Mouse (Mus musculus) cerebellum, adult 11-12 months (tissue): ENCODE results near the gene Bcas2.
"Not testable (repeated sequence)": the region's sequence is repeated elsewhere in the genome, so short reads cannot be mapped to it uniquely, and the experiment has no call there.

ENCODE experiments used
- DNase-seq: peaks from one replicate; pipeline ENCODE4 v3.0.0; 2022

Bcas2 gene

GRCm38 (mm10) chr3:103169771-103170170, 1.7 kb upstream of the Bcas2 start:
- DNase-seq, result peak; percentile 43

- DNase-seq, result no peak
Measured at GRCm38 (mm10) chr3:103172615-103173014, 1.2 kb downstream of the Bcas2 start.

GRCm38 (mm10) chr3:103176740-103177139, 5.3 kb downstream of the Bcas2 start:
- DNase-seq, result no peak

GRCm38 (mm10) chr3:103179527-103179926, 8.1 kb downstream of the Bcas2 start:
- DNase-seq, result no peak

- no peak for DNase-seq
Measured at GRCm38 (mm10) chr3:103181171-103181570, 9.7 kb downstream of the Bcas2 start.

- no peak for DNase-seq
Measured at GRCm38 (mm10) chr3:103182821-103183220, 11.4 kb downstream of the Bcas2 start.

- not testable (repeated sequence) for DNase-seq
Measured at GRCm38 (mm10) chr3:103184467-103184866, 13.0 kb downstream of the Bcas2 start.

- DNase-seq, result no peak
Measured at GRCm38 (mm10) chr3:103188451-103188850, 17.0 kb downstream of the Bcas2 start.

- DNase-seq, result no peak
Measured at GRCm38 (mm10) chr3:103188856-103189255, 17.4 kb downstream of the Bcas2 start.

GRCm38 (mm10) chr3:103192161-103192560, 20.7 kb downstream of the Bcas2 start:
- DNase-seq, result no peak

GRCm38 (mm10) chr3:103193186-103193585, 21.7 kb downstream of the Bcas2 start:
- DNase-seq, result no peak

- no peak for DNase-seq
Measured at GRCm38 (mm10) chr3:103196320-103196823, 24.9 kb downstream of the Bcas2 start.

- DNase-seq, result no peak
Measured at GRCm38 (mm10) chr3:103199386-103199785, 27.9 kb downstream of the Bcas2 start.

GRCm38 (mm10) chr3:103201105-103201504, 29.6 kb downstream of the Bcas2 start:
- DNase-seq, result not testable (repeated sequence)

GRCm38 (mm10) chr3:103203554-103203953, 32.1 kb downstream of the Bcas2 start:
- no peak for DNase-seq

GRCm38 (mm10) chr3:103204445-103204844, 33.0 kb downstream of the Bcas2 start:
- DNase-seq, result no peak

- DNase-seq, result no peak
Measured at GRCm38 (mm10) chr3:103206393-103206792, 34.9 kb downstream of the Bcas2 start.

GRCm38 (mm10) chr3:103207749-103208148, 36.3 kb downstream of the Bcas2 start:
- DNase-seq, result no peak

GRCm38 (mm10) chr3:103208237-103208636, 36.8 kb downstream of the Bcas2 start:
- DNase-seq, result no peak

GRCm38 (mm10) chr3:103211101-103211500, 39.6 kb downstream of the Bcas2 start:
- no peak for DNase-seq

GRCm38 (mm10) chr3:103212142-103212541, 40.7 kb downstream of the Bcas2 start:
- no peak for DNase-seq

- no peak for DNase-seq
Measured at GRCm38 (mm10) chr3:103213537-103213936, 42.1 kb downstream of the Bcas2 start.

GRCm38 (mm10) chr3:103214593-103215285, 43.3 kb downstream of the Bcas2 start:
- DNase-seq, result no peak

GRCm38 (mm10) chr3:103215399-103215798, 43.9 kb downstream of the Bcas2 start:
- not testable (repeated sequence) for DNase-seq

GRCm38 (mm10) chr3:103221435-103221834, 50.0 kb downstream of the Bcas2 start:
- DNase-seq, result no peak
